Mouse (Mus musculus): ENCODE data around the gene Irf2bp2.

Irf2bp2 gene

DNA sequence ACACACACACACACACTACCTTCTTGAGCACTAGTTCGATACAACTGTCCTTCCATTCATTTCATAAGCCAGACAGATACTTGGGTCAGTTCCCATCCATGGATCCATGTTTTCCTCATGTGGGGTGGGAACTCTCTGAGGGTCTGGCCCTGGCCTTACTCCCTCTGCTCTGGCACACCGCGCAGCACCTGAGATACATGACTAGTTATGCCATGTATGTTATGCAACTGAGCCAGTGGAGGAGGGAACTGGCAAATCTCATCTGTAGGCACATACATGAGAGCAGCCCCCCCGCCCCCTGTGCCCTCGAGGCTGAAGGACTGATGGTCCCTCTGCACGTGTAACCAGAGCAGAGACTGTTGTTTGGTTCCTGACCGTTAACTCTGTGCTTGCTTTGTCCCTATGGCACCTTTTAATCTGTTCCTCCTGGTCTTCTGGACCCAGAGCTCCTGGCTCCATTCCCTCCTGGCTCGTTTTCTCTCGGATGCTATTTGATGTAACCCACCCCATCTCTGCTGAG is 23.2 kb downstream of the Irf2bp2 start:
- DNase-seq (ENCODE audit: low read depth in 1 of 2, low spot score in 2 of 2) = no peak

DNA sequence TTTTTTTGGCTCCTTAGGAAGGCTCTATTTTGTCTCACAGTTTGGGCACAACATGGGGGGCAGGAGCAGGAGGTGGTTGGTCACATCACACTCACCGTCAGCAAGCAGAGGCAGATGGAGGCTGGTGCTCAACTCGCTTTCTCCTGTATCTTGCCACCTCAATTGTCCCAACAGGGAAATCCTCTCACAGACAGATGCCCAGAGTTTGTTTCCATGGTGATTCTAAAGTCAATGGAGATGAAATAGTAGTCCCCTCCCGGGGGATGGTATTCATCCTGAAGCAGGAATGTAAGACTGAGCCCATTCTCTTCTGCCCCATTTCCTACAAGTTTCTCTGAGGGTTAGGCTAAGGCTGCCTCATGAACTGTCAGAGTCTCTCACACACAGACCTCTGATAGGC is 23.7 kb downstream of the Irf2bp2 start:
- no peak for DNase-seq (ENCODE audit: low read depth in 1 of 2, low spot score in 2 of 2)

DNA sequence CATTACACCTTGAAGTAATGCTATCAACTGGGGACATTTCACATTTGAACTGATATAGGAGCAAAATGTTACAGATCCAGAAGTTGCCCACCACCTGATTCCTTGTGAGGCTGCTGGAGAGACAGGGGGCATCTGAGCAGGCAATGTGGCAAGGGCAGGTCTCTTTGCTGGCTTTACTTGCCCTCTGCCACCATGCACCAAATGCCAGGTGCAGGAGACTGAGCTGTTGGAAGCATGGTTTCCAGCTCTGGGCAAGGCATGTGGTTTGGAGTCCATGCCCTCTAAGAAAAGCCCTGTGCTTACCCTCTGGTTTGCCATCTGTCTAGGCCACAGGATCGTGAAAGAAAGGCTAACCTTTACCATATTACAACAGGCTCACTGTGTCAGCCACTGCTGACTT is 24.1 kb downstream of the Irf2bp2 start:
- DNase-seq (ENCODE audit: low read depth in 1 of 2, low spot score in 2 of 2) = no peak

DNA sequence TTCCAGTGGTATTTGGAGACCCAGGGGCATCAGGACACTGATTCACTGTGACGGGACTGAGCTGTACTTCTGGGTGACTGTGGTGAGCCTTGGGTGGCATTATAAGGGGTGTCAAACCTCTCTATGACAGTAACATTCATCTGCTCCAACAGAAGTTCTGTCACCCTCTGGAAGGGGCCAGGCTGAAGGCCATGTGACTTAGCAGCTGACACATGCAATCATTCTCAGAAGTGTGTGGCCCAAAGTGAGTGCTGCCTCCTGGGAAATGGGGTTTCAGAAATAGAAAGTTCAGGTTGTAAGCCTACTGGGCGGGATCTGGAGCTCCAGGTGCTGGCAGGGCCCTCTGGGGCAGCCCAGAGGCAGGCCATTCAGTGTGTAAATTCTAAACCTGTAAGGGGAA is 26.1 kb downstream of the Irf2bp2 start:
- no peak for DNase-seq (ENCODE audit: low read depth in 1 of 2, low spot score in 2 of 2)

DNA sequence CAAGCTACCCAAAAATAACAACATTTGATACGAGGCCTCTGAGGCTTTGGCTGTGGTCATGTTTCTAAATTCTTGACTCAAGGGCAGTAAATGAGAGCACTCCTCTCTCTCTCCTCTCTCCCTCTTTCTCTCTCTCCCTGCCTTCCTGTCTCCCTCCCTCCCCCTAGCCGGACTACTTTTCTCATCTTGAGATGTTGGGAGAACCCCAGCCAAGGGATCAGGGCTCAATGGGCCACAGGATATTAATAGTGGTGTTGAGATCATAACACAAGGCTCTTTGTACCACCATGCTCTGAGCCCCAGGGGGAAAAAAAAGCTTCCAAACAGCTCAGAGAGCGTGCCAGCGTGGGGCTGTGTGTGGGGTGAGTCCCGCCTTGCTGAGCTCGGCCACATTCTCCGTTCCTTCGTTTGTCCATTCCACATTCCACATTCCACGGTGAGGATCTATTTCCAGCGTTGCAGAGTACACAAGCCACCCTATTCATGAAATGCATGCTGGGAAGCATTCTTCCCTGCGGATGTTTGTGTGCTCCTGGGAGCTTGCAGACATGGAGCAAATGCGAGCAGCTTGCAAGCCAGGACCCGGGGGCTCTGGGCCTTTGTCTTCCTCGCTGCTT is 27.2 kb downstream of the Irf2bp2 start:
- no peak for DNase-seq (ENCODE audit: low read depth in 1 of 2, low spot score in 2 of 2)

DNA sequence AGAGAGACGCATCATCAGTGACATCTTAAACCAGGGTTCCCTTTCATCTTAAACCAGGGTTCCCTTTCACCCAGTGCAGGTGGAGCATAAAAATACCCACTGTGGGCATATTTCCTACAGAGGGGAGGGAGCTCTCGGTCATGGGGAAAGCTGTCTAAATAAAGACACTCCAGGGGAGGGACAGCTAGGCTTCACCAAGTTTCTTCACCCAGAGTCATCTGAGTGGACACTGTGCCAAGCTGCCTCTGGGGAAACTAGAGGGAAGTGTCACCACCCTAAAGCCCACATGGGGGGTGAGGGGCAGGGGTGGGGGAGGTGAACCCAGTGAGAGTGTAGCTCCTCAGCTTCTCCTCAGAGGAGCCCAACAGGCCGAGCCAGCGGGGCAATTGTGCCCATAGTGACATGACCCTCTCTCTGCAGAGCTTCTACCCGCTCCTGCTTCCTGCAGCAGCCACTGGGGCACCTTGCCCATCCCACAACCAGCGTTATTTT is 27.8 kb downstream of the Irf2bp2 start:
- DNase-seq (ENCODE audit: low read depth in 1 of 2, low spot score in 2 of 2) = peak in 1 of 2 experiments; percentile 45

DNA sequence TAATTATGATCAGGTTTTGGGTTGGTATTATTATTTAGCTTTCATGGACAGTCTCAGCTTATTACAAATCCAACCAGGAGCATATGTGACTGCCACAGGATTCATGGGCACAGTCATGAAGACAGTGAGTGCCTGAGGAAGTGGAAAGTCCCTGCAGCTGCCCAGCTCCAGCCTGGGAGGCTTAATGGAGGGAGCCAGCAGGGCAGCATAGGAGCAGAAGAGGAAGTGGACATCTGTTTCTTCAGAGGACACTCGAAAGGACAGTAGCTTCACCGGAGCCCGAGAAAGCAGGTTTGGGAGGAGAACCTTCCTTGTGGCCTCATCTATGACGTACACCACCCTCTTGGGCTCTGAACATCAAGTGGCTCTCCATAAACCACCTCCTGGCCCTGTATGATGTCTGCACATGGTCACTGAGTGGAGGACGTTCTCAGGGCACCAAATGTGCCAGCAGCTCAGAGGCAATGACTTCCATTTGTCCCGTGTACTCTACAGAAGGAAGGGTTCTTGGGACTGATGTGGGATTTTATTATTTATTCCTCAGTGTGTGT is 28.5 kb downstream of the Irf2bp2 start:
- DNase-seq (ENCODE audit: low read depth in 1 of 2, low spot score in 2 of 2) = peak in 1 of 2 experiments; percentile 46

DNA sequence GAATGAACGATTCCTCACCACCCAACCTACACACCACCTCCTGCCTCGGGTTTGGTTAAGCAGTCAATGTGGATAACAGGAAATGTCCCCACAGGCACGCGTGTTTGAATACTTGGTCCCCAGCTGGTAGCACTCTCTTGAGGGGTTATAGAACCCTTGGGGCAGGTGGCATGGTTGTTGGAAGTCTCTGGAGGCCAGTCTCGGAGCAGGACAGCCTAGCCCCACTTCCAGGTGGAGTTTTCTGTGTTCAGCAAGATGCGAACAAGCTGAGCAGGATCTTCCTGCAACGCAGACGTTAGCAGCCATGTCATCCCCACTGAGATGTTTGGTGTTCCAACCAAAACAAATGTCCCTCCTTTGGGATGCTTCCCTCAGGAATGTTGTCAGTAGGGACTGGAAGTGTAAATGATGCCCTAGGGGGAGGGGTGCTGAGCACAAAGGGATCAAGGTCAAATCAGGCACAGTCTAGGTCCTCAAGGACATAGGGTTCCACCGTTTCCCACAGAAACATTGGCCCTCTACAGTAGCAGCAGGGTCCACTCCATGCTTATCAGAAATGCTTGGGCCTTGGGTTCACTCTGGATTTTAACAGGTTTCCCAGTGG is 29.1 kb downstream of the Irf2bp2 start:
- no peak for DNase-seq (ENCODE audit: low read depth in 1 of 2, low spot score in 2 of 2)

DNA sequence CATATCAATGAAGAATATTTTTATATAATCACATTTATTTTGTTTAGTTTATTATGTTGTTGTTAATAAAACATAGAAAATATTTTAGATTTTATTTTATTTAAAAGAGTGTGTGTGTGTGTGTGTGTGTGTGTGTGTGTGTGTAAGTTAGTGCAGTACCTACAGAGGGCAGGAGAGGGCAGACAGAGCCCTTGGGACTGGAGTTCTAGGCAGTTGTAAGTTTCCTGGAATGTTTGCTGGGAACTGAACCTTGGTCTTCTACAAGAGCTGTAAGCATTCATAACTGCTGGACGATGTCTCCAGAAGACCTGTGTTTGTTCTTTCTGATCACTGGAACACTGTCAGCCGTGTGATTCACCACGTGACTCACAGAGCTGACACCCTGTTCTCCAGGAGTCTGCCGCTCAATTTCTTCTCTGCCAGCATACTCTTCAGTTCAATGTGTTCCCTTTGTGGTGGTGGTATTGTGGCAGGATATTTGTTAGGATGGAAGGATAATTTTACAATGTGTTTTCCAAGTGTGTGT is 32.4 kb downstream of the Irf2bp2 start:
- DNase-seq (ENCODE audit: low read depth in 1 of 2, low spot score in 2 of 2) = no peak

DNA sequence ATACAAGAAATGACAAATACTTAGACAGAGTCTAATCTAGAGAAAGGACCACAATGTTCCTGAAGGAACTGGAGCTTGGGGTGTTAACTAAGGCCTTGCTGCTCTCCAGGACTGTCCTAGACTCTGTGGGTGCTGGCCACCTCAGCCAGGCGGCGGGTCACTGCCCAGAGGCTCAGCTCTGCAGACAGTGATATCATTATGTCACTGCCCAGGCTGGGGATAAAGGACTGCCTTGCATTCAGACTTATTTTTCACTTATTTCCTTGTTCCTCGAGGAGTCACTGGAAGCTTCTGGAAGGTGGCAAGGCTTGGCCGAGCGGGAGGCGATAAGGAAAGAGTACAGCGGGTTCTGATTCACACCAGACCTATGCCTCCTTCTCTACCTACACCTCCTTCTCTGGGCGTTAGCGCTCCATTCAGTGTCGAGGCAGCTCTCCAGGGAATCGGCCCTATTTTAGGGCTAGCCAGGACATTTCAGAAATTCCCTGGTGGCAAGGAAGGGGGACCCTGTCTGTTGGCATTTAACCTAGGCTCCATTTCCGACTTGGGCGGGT is 35.3 kb downstream of the Irf2bp2 start:
- DNase-seq (ENCODE audit: low read depth in 1 of 2, low spot score in 2 of 2) = no peak

DNA sequence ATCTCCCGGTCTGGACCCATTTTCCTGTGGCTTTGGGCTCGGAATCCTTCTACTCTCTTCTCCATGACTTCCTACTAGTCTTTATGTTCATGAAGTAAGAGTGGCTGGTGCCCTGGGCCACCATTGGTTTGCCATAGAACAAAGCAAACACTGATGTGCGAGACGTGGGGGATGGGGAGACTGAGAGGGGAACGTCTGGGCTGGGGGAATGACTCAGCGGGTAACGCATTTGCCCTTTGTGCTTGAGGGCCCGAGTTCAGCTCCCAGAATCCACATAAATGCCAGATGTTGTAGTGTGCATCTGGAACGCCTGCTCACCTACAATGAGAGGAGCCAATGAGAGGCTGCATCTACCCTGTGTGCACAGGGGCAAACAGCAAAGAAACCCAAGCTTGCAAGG is 36.4 kb downstream of the Irf2bp2 start:
- no peak for DNase-seq (ENCODE audit: low read depth in 1 of 2, low spot score in 2 of 2)

DNA sequence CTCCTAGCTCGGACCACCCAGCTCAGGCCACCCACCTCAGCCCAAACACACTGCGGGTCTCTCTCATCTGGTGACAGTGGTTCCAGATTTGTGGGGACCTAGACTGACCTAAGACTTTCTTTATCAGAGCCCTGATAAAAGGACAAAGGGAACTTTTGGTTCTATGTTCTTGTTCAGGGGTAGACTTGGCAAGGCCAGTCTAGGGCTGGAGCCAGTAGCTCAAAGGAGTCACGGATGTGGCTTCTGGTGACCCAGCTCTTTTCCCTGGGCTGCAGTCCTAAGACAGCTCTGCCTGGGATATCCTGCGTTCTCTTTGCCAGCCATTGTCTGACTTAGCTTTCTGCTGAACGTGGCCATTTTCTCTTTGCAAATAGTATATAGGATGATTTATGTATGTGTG is 37.1 kb downstream of the Irf2bp2 start:
- no peak for DNase-seq (ENCODE audit: low read depth in 1 of 2, low spot score in 2 of 2)

DNA sequence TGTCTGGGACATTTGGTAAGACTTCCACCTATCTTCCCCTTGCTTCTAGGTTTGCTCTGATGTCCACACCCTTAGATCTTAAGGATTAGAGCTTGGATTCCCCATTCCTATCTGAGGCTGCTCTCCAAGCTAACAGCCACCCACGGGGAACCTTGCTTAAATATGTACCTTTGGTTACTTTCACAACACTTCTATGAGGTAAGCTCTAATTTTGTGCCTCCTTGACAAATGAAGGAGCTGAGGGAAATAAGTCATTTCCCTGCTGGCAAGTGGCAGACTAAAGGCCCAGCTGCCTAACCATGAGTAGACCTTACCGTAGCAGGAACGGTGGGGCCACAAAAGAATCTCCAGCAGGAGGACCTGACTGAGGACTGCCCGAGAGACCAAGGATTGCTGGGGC is 39.0 kb downstream of the Irf2bp2 start:
- DNase-seq (ENCODE audit: low read depth in 1 of 2, low spot score in 2 of 2) = no peak

DNA sequence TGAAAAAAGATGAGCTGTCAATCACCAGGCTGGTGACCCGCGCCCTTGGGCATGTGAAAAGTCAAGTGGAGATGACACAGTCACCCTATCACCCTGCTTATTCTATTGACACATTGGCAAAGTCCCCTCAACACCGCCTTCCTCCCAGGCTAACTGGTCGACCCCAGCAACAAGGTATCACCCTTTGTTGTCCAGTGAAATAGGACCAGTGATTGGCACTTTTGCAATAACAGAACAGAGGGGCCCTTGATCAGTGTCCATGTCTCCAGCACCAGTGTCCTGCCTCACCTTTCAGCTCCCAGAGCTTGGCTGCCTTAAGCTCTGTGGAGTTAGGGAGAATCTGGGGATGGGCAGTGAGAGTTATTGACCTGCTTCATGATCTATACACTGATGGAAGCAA is 41.9 kb downstream of the Irf2bp2 start:
- no peak for DNase-seq (ENCODE audit: low read depth in 1 of 2, low spot score in 2 of 2)

DNA sequence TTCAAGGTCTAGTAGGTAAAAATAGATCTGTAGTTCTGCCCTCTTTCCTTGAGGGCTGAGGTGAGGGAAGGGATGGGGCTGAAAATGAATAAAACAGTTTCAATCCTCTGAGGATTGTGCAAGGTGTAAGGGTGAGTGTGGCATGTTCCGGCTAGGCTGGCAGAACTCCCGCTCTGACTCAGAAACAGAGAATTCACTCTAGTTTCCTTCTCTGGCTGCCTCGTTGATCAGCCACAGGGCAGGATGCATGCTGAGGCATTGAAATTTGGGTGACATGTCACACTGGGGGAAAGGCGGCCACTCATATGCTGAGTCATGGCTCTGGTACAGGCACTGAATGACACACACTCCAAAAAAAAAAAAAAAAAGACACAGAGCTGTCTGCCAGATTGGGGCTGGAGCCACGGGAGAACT is 42.8 kb downstream of the Irf2bp2 start:
- peak; percentile 48 to 53 for DNase-seq (ENCODE audit: low read depth in 1 of 2, low spot score in 2 of 2)

DNA sequence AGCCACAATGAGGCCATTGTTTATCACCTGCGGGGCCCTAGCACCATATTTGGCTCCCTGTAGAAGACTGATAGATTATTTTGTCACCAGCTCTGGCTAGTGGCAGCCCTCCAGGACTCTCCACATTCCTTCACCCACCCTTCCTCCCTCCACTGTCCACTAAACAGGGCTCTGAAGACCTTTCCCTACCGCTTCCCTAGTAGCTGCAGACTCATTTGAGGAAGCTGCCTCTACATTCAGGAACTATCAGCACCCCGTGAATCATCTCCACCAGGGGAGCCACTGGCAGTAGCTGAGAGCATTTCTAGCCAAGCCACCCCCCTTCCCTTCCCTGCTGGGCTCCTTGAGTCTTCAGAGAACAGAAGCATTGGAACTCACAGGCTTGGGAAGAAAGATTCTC is 45.9 kb downstream of the Irf2bp2 start:
- DNase-seq (ENCODE audit: low read depth in 1 of 2, low spot score in 2 of 2) = peak; percentile 42 to 43

DNA sequence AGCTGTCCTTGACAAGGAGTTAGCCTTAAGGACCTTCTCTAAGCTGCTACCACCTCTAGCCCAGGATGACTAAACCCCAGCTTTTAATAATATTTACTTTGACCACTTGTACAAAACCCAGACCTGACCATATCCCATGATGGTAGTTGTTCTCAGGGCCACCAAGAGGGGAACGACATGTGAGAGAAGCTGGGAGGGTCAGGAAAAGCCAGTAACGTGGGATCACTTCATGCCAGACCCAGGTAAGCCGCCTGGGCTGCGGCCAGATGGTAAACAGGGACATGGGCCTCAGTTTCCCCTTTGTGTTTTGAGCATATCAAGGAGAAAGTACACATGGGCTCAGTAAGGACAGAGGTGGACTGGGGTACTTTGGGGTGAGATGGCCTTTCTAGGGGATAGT is 46.4 kb downstream of the Irf2bp2 start:
- no peak for DNase-seq (ENCODE audit: low read depth in 1 of 2, low spot score in 2 of 2)

DNA sequence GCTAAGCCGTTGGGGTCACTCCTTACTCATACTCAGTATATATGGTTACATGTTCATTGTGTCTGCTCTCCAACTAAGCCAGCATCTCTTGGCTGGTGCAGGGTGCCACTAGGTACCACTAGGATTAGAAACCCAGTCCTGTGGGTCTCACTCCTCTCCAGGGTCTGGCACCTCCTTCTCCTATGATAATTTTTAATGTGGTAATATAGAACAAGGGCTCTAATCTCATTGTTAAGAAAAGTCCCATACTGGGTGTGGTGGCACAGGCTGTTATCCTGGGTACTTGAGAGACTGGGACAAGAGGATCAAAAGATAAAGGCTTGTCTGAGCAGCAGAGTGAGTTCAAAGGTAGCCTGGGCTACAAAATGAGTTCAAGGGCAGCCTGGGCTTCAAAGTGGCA is 47.3 kb downstream of the Irf2bp2 start:
- DNase-seq (ENCODE audit: low read depth in 1 of 2, low spot score in 2 of 2) = no peak

DNA sequence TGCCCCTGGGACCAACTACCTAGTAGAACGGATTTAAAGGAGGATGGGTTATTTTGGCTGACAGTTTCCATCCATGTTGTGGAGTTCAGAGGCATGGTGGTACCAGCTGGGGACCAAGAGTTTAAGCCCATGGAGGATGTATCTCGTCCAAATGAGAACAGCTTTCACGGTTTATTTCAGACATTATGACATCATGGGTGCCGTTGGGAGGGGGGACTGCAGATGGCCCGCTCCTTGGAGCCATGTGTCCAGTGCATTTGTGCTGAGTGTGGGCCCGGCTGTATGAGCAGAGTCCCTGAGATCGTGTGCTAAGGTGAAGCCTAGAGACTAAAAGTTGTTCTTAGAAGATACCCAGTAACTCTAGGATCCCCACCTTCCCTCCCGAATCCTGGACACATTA is 50.4 kb downstream of the Irf2bp2 start:
- no peak for DNase-seq (ENCODE audit: low read depth in 1 of 2, low spot score in 2 of 2)

DNA sequence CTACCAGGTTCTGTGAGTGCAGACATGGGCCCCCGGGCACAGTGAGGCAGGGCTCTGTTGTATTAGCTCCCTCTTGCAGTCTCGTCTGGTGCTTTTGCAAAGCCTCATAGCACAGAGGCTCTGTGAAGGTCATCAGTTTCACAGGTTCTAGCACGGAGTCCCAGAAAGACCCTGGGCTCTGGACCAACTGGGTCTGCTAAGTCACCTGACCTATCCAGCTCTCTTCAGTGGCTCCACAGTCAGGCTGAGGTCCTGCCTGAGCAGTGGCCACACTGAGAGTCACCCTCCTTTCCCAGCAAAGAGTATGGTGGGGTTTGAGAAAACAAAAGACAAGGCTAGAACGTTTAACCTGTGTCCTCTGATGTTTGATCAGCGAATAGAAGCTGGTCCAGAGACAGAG is 51.0 kb downstream of the Irf2bp2 start:
- DNase-seq (ENCODE audit: low read depth in 1 of 2, low spot score in 2 of 2) = no peak

DNA sequence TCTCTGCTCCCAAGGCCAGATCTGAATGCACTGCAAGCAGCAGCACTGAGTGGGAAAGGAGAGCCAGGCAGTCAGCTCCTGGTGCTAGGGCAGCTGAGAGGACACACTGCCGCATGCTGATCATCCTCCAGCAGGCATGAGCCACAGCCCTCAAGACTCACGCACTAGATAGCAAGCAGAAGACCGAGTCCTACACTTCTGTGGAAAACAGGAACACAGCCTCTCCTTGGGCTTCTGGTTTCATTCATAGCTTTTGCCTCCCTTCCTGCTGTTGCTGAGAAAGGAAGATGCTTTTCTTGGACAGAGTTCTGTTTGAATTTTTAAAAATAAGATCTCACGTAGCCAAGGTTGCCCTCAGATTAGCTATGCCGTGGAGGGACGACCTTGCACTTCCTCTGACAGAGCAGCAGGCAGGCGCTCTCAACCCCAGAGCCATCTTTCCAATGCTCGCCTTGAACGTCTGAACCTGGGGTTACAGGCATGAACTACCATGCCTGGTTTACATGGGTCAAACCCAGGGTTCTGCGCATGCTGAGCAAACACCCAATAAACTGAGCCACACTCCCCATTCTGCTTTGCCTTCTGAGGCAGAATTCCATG is 51.6 kb downstream of the Irf2bp2 start:
- no peak for DNase-seq (ENCODE audit: low read depth in 1 of 2, low spot score in 2 of 2)

DNA sequence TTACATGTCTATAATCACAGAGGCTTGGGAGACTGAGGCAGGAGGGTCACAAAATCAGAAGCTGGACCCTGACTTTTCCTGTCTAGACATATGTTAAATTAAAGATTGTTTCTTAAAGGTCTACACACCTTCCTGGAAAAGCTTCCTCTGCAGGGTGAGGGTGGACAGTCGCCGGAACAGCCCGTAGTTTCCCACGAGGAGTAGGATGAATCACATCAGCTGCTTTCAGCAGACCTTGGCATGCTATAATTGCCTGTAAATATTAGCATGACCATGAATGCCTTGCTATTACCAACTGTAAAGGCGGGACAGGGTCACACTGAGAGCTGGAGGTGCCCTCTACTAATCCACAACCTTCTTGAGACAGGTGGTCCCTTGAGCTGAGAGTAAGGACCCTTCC is 53.5 kb downstream of the Irf2bp2 start:
- no peak for DNase-seq (ENCODE audit: low read depth in 1 of 2, low spot score in 2 of 2)

Data from monocyte, adult 2 months (primary cell).